Mouse (Mus musculus) cerebral cortex, adult 2 months (tissue): ENCODE measurements around the gene Tedc2.

Source experiments
- WGBS: fragments of 180-500 bp; shearing (Covaris S2); methylation state at CpG from one replicate; pipeline ENCODE4 v1.1.7; 2018; 5-methylcytosine and 5-hydroxymethylcytosine counted together

The Tedc2 gene

GRCm38 (mm10) chr17:24220435-24221411, at the start of gene Tedc2:
Tedc2 (minus strand) TSS chr17:24220851.
- WGBS, result 5% methylated on average over 41 of the region's 41 CpGs

GRCm38 (mm10) chr17:24267133-24267532, 46.5 kb upstream of the Tedc2 start:
- 70% methylated on average over 1 of the region's 1 CpGs for WGBS

- 57% methylated on average over 2 of the region's 2 CpGs for WGBS
These were observed 44.1 kb upstream of the Tedc2 start for GRCm38 (mm10) chr17:24264766-24265165.

- WGBS, result 78% methylated on average over 4 of the region's 4 CpGs
These were observed 39.9 kb upstream of the Tedc2 start for GRCm38 (mm10) chr17:24260516-24260915.

GRCm38 (mm10) chr17:24259702-24260101, 39.1 kb upstream of the Tedc2 start:
- WGBS, result 68% methylated on average over 5 of the region's 5 CpGs

GRCm38 (mm10) chr17:24258981-24259380, 38.3 kb upstream of the Tedc2 start:
- 77% methylated on average over 4 of the region's 4 CpGs for WGBS

GRCm38 (mm10) chr17:24252329-24252728, 31.7 kb upstream of the Tedc2 start:
- 97% methylated on average over 2 of the region's 2 CpGs for WGBS

GRCm38 (mm10) chr17:24251320-24252069, 30.8 kb upstream of the Tedc2 start, which contains the start of gene Ccnf:
Ccnf (minus strand) TSS chr17:24251484.
- WGBS, result under 1% methylated on average over 48 of the region's 48 CpGs

GRCm38 (mm10) chr17:24250988-24251319, 30.3 kb upstream of the Tedc2 start:
- under 1% methylated on average over 32 of the region's 32 CpGs for WGBS

- 95% methylated on average over 2 of the region's 2 CpGs for WGBS
These were observed 28.0 kb upstream of the Tedc2 start for GRCm38 (mm10) chr17:24248641-24249040.

GRCm38 (mm10) chr17:24244061-24244460, 23.4 kb upstream of the Tedc2 start:
- 57% methylated on average over 8 of the region's 8 CpGs for WGBS

- WGBS, result 85% methylated on average over 4 of the region's 4 CpGs
These were observed 22.8 kb upstream of the Tedc2 start for GRCm38 (mm10) chr17:24243311-24243969.

GRCm38 (mm10) chr17:24236921-24237320, 16.3 kb upstream of the Tedc2 start:
- WGBS, result 93% methylated on average over 7 of the region's 7 CpGs

- 90% methylated on average over 1 of the region's 1 CpGs for WGBS
These were observed 15.8 kb upstream of the Tedc2 start for GRCm38 (mm10) chr17:24236479-24236878.

GRCm38 (mm10) chr17:24227941-24228340, 7.3 kb upstream of the Tedc2 start:
- WGBS, result 91% methylated on average over 7 of the region's 7 CpGs

- WGBS, result 81% methylated on average over 8 of the region's 8 CpGs
These were observed 6.1 kb upstream of the Tedc2 start for GRCm38 (mm10) chr17:24226721-24227120.

- 91% methylated on average over 5 of the region's 5 CpGs for WGBS
These were observed 5.2 kb upstream of the Tedc2 start for GRCm38 (mm10) chr17:24225851-24226250.

- 88% methylated on average over 10 of the region's 10 CpGs for WGBS
These were observed 4.1 kb upstream of the Tedc2 start for GRCm38 (mm10) chr17:24224741-24225140.

GRCm38 (mm10) chr17:24223513-24223912, 2.9 kb upstream of the Tedc2 start:
- 89% methylated on average over 5 of the region's 5 CpGs for WGBS

- WGBS, result 85% methylated on average over 6 of the region's 6 CpGs
These were observed 2.0 kb upstream of the Tedc2 start for GRCm38 (mm10) chr17:24222653-24223052.

GRCm38 (mm10) chr17:24216836-24217235, 3.8 kb downstream of the Tedc2 start:
- WGBS, result 84% methylated on average over 4 of the region's 4 CpGs

GRCm38 (mm10) chr17:24213186-24213585, 7.5 kb downstream of the Tedc2 start:
- WGBS, result 43% methylated on average over 6 of the region's 6 CpGs
